Mouse (Mus musculus) MEL (cell line): ENCODE data around the gene Phf21a.

Source experiments
- CTCF ChIP-seq, 3 experiments: IDR thresholded peaks in 2 of 3; conservative IDR thresholded peaks in 1 of 3; 2 replicates each; pipeline ENCODE4 v1.5.1; 2011 to 2012; ENCODE audit warnings: low read length in 3 of 3, low read depth in 2 of 3, mild to moderate bottlenecking in 2 of 3, improper control_type of control experiment in 1 of 3, inconsistent platforms in 1 of 3, mixed read lengths in 1 of 3, moderate library complexity in 1 of 3; ENCODE audit not compliant: control insufficient read depth in 1 of 3, insufficient read depth in 1 of 3, poor library complexity in 1 of 3, severe bottlenecking in 1 of 3
- MAX ChIP-seq: IDR thresholded peaks from 2 replicates; pipeline ENCODE4 v1.6.1; 2011; ENCODE audit warnings: low read length, improper control_type of control experiment
- MAZ ChIP-seq: IDR thresholded peaks from 2 replicates; pipeline ENCODE4 v1.6.1; 2012; ENCODE audit warnings: low read depth, mild to moderate bottlenecking, inconsistent platforms, low read length, improper control_type of control experiment
- MYC ChIP-seq: IDR thresholded peaks from 2 replicates; pipeline ENCODE4 v1.6.1; 2011; ENCODE audit warnings: low read depth, mild to moderate bottlenecking, low read length, improper control_type of control experiment, moderate library complexity
- POLR2A ChIP-seq, 2 experiments: IDR thresholded peaks; 2 replicates each; pipeline ENCODE4 v1.6.1; 2011 to 2012; ENCODE audit warnings: low read length in 2 of 2, mild to moderate bottlenecking in 2 of 2, control low read depth in 1 of 2, improper control_type of control experiment in 1 of 2, low read depth in 1 of 2, moderate library complexity in 1 of 2; ENCODE audit not compliant: control insufficient read depth in 1 of 2, insufficient read depth in 1 of 2, poor library complexity in 1 of 2
- POLR2AphosphoS5 ChIP-seq: IDR thresholded peaks from 2 replicates; pipeline ENCODE4 v1.6.1; 2012; ENCODE audit warnings: low read depth, borderline replicate concordance, mild to moderate bottlenecking, inconsistent platforms, low read length, moderate library complexity, mixed read lengths
- TAL1 ChIP-seq: IDR thresholded peaks from 2 replicates; pipeline ENCODE4 v1.6.1; 2012; ENCODE audit warnings: mild to moderate bottlenecking, inconsistent platforms, low read length, moderate library complexity, mixed read lengths
- UBTF ChIP-seq: IDR thresholded peaks from 2 replicates; pipeline ENCODE4 v1.6.1; 2012; ENCODE audit warnings: low read depth, mild to moderate bottlenecking, inconsistent platforms, low read length, improper control_type of control experiment, moderate library complexity, borderline replicate concordance; ENCODE audit not compliant: insufficient read depth

DNA sequence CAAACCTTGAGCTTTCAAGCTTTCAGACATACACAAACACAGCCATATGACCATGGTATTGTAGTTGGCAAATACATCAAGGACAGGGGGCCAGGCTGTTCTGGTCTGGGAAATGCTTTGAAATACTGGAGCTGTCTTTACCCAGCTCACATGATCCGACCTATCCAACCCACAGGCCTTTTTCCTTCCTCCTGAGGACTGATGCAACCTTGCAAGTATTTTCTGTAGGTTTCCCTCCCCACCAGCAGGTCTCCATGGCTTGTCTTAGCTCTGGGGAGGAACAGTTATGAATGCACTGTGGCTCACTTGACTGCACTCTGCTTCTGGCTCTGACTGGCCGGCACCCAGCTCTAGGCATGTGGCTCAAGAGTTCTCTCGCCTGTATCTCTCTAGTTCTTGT is 223.7 kb downstream of the Phf21a start:
- TF ChIP-seq MAX, result no peak
- TF ChIP-seq CTCF (IDR thresholded peaks at IDR 0.05 in 2 of 3, conservative IDR thresholded peaks at IDR 0.05 in 1 of 3; ENCODE audit: control insufficient read depth in 1 of 3, insufficient read depth in 1 of 3, low read depth in 2 of 3, low read length in 3 of 3, poor library complexity in 1 of 3, severe bottlenecking in 1 of 3), result no peak
- TF ChIP-seq POLR2A (IDR thresholded peaks at IDR 0.05; ENCODE audit: control insufficient read depth in 1 of 2, insufficient read depth in 1 of 2, low read depth in 1 of 2, low read length in 2 of 2, poor library complexity in 1 of 2), result no peak
- TF ChIP-seq TAL1, result no peak
- TF ChIP-seq POLR2AphosphoS5, result no peak
- no peak for TF ChIP-seq MYC
- no peak for TF ChIP-seq MAZ
- no peak for TF ChIP-seq UBTF
